Mouse (Mus musculus) MEL (cell line): ENCODE data around the gene Fam229a. TPM values are rescaled to one million over a fixed set of nuclear protein-coding genes. Genes with fewer than 3 reads are reported as not detected.

Experiments used
- DNase-seq: peaks from one replicate; pipeline ENCODE4 v3.0.0; 2011; ENCODE audit warnings: low read depth, low spot score
- H3K27ac ChIP-seq: 2 replicates; pipeline ENCODE4 v1.5.1; 2012; ENCODE audit warnings: low read depth, mild to moderate bottlenecking, control low read depth, low read length, moderate library complexity; ENCODE audit not compliant: control insufficient read depth
- H3K27me3 ChIP-seq, 2 experiments: fragments of 150-350 bp in 1 of 2; sonication (generic) in 1 of 2; 2 replicates each; pipeline ENCODE4 v1.6.1; 2012; ENCODE audit warnings: low read length in 2 of 2, mild to moderate bottlenecking in 2 of 2, improper control_type of control experiment in 1 of 2, moderate library complexity in 1 of 2; ENCODE audit not compliant: insufficient read depth in 2 of 2, control insufficient read depth in 1 of 2
- H3K36me3 ChIP-seq, 2 experiments: 2 replicates each; pipeline ENCODE4 v1.6.1; 2012 to 2014; ENCODE audit warnings: low read length in 2 of 2, improper control_type of control experiment in 1 of 2, inconsistent platforms in 1 of 2, mild to moderate bottlenecking in 1 of 2; ENCODE audit not compliant: insufficient read depth in 2 of 2, control insufficient read depth in 1 of 2
- H3K4me1 ChIP-seq, 2 experiments: fragments of 150-350 bp in 1 of 2; sonication (generic) in 1 of 2; 2 replicates each; pipeline ENCODE4 v1.6.1; 2012; ENCODE audit warnings: low read length in 2 of 2, improper control_type of control experiment in 1 of 2, mild to moderate bottlenecking in 1 of 2; ENCODE audit not compliant: insufficient read depth in 2 of 2, control insufficient read depth in 1 of 2
- H3K4me3 ChIP-seq, 2 experiments: fragments of 150-350 bp in 1 of 2; sonication (generic) in 1 of 2; 2 replicates each; pipeline ENCODE4 v1.5.1; 2012; ENCODE audit warnings: low read depth in 2 of 2, low read length in 2 of 2, mild to moderate bottlenecking in 2 of 2, moderate library complexity in 2 of 2, control low read depth in 1 of 2, improper control_type of control experiment in 1 of 2; ENCODE audit not compliant: control insufficient read depth in 1 of 2, insufficient read depth in 1 of 2
- H3K79me2 ChIP-seq: 2 replicates; pipeline ENCODE4 v1.6.1; 2012; ENCODE audit warnings: mild to moderate bottlenecking, low read length, moderate library complexity; ENCODE audit not compliant: control insufficient read depth, poor library complexity, insufficient read depth
- H3K9ac ChIP-seq: 2 replicates; pipeline ENCODE4 v1.6.1; 2012; ENCODE audit warnings: low read depth, mild to moderate bottlenecking, control low read depth, low read length, moderate library complexity; ENCODE audit not compliant: control insufficient read depth, poor library complexity, severe bottlenecking
- H3K9me3 ChIP-seq: fragments of 150-350 bp; sonication (generic); replicated peaks from 2 replicates; pipeline ENCODE4 v1.6.1; 2012; ENCODE audit warnings: mild to moderate bottlenecking, low read length, improper control_type of control experiment, moderate library complexity; ENCODE audit not compliant: insufficient read depth
- BHLHE40 ChIP-seq: IDR thresholded peaks from 2 replicates; pipeline ENCODE4 v1.6.1; 2012; ENCODE audit warnings: low read depth, mild to moderate bottlenecking, inconsistent platforms, low read length, improper control_type of control experiment, borderline replicate concordance
- ELF1 ChIP-seq: IDR thresholded peaks from 2 replicates; pipeline ENCODE4 v1.6.1; 2014; ENCODE audit warnings: low read depth, mild to moderate bottlenecking, inconsistent platforms, low read length, improper control_type of control experiment, moderate library complexity
- ETS1 ChIP-seq: IDR thresholded peaks from 2 replicates; pipeline ENCODE4 v1.6.1; 2012; ENCODE audit warnings: low read depth, mild to moderate bottlenecking, inconsistent platforms, low read length, improper control_type of control experiment, moderate library complexity
- GABPA ChIP-seq: IDR thresholded peaks from 2 replicates; pipeline ENCODE4 v1.6.1; 2012; ENCODE audit warnings: low read depth, mild to moderate bottlenecking, inconsistent platforms, low read length, improper control_type of control experiment, moderate library complexity
- JUND ChIP-seq: IDR thresholded peaks from 2 replicates; pipeline ENCODE4 v1.6.1; 2011; ENCODE audit warnings: low read depth, mild to moderate bottlenecking, improper control_type of control experiment, low read length
- MAX ChIP-seq: IDR thresholded peaks from 2 replicates; pipeline ENCODE4 v1.6.1; 2011; ENCODE audit warnings: low read length, improper control_type of control experiment
- MXI1 ChIP-seq: IDR thresholded peaks from 2 replicates; pipeline ENCODE4 v1.6.1; 2011; ENCODE audit warnings: mild to moderate bottlenecking, low read depth, low read length, improper control_type of control experiment
- MYB ChIP-seq: IDR thresholded peaks from 2 replicates; pipeline ENCODE4 v1.6.1; 2011; ENCODE audit warnings: mild to moderate bottlenecking, low read depth, low read length, improper control_type of control experiment
- TCF12 ChIP-seq: IDR thresholded peaks from 2 replicates; pipeline ENCODE4 v1.6.1; 2014; ENCODE audit warnings: low read depth, mild to moderate bottlenecking, inconsistent platforms, low read length, improper control_type of control experiment, moderate library complexity
- ZKSCAN1 ChIP-seq: IDR thresholded peaks from 2 replicates; pipeline ENCODE4 v1.6.1; 2012; ENCODE audit warnings: low read depth, mild to moderate bottlenecking, inconsistent platforms, low read length, improper control_type of control experiment, moderate library complexity
- polyA plus RNA-seq, 2 experiments: library from polyadenylated mRNA; stranded (reverse) in 1 of 2; unstranded in 1 of 2; fragments of >175 nt in 1 of 2; fragments of >200 nt in 1 of 2; gene quantifications; 2 replicates each; pipeline versions ENCODE4 v1.2.1 to v1.2.4; 2012; ENCODE audit warnings: low replicate concordance in 2 of 2, low read depth in 1 of 2; ENCODE audit not compliant: insufficient read length in 2 of 2, insufficient read depth in 1 of 2, missing spikeins in 1 of 2
- total RNA-seq: library from RNA; depleted of rRNA; stranded (reverse); fragments of 300-350 nt; gene quantifications from 2 replicates; pipeline ENCODE4 v1.2.3, GENCODE M21; 2012

Fam229a gene
- total and polyA plus RNA-seq, 3 experiments, result not detected

DNA sequence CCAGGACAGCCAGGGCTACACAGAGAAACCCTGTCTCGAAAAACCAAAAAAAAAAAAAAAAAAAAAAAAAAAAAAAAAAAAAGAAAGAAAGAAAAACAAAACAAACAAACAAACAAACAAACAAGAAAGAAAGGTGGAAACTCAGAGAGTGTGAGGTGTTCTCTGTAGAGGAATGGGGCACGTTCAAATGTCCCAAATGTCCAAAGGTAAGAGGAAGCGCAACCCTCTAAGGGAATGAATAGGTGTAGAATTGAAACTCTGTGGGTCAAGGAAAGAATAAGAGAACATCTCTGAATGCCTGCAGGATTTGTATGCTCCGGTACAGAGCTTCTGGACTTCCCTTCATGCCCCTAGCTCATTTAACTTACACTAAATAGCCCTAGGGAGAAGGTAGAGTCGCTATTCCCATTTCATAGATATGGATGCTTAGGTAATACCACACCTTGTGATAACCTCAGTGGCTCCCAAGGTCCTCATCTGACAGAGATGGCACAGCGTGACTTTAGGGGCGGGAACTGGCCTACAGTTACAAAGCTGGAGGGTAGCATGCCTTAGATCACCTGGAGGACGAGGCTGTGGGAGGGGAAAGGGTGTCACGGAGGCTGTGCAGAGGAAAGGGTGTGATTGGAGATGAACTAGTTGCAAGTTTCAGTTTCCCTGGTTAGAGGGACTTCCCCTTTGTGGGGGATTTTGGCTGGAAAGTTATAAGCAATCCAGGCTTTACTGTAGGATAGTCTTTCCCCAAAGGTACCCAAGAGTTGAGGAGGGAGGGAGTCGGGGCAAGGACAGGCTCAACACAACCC, 16.6 kb downstream of the Fam229a start:
- no peaks in the 10 kb centered on the region for H3K27me3 ChIP-seq
- peak overlapping the region; percentile 35 to 37; a peak in 3 of 4 replicates for H3K4me3 ChIP-seq

DNA sequence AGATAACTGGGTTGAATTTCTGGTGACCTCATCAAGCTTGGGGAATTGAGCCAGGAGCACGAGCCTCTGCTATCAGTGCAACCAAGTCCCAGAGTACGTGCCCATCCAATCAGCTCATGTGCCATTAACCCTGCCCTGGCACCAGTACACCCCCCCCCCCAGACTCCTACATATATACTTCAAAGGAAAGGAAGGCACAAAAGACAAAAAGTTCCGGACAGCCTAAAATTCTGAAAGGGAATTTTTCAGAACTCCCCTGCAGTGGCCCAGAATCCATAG, 17.2 kb downstream of the Fam229a start:
- Histone ChIP-seq H3K9me3 (no peaks in the 10 kb centered on the region), H3K27ac (no peak overlapping the region), H3K4me1 (peaks cover 0 to 6% of the 10 kb centered on the region in 2 experiments; a peak in 2 of 4 replicates), H3K36me3 (no peaks in the 10 kb centered on the region), H3K79me2 (no peaks in the 10 kb centered on the region), H3K4me3 (peak overlapping the region; percentile 35 to 37; a peak in 3 of 4 replicates), H3K9ac (peak overlapping the region; percentile 46; the same call in 1 of the 2 replicates), H3K27me3 (no peaks in the 10 kb centered on the region)
- DNase-seq, result no peak
- TF ChIP-seq MYB (no peak), ETS1 (no peak), ELF1 (no peak), BHLHE40 (peak; percentile 14; the same call in 1 of the 2 replicates)

More for the DNA sequence above, 16.6 kb downstream of the Fam229a start:
- Histone ChIP-seq H3K79me2 (no peaks in the 10 kb centered on the region), H3K36me3 (no peaks in the 10 kb centered on the region), H3K9ac (peak overlapping the region; percentile 46; the same call in 1 of the 2 replicates), H3K9me3 (no peaks in the 10 kb centered on the region), H3K27ac (no peak overlapping the region), H3K4me1 (peaks cover 0 to 11% of the 10 kb centered on the region in 2 experiments; a peak in 2 of 4 replicates)
- peak; percentile 34 for DNase-seq
- TF ChIP-seq MXI1 (no peak), TCF12 (no peak)

DNA sequence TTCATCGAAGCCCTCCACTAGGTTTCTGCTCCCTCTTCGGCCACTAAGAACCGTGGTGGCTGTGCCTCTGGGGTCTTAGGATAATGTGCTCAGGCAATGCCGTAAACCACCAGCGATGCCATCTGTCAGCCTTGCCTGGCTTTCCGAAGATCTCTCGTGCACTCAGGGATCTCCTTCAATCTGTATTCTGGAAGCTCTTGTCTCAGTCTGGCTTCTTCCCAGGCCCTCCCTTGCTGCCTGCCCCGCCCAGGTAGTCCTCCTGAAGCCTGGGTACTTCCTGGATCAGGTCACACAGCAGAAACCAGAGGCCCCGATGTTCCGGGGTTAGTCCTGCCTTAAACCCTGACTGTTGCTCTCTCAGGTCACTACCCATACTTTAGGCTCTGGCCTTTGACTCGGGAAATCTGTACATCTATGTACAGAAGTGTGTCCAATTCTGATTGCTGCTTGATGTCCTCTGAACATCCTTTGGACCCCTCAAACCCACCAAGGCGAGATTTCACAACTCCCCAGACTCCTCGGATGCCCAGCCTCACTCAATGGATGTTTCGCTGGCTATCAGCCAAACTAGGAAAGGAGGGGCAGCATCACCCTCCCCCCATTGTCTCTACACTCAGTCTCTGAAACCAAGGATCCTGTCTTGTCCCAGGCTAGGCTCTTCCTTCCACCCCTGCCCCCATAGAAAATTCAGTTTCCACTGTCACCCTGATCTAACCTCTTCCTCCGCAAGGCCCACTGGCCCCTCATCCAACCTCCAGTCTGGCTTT, 18.0 kb downstream of the Fam229a start:
- H3K79me2 ChIP-seq, result no peaks in the 10 kb centered on the region; the same call in 1 of the 2 replicates
- H3K36me3 ChIP-seq, result no peaks in the 10 kb centered on the region
- H3K9me3 ChIP-seq, result no peaks in the 10 kb centered on the region
- H3K4me1 ChIP-seq, result peaks cover 0 to 6% of the 10 kb centered on the region in 2 experiments; a peak in 2 of 4 replicates
- H3K27ac ChIP-seq, result no peak overlapping the region
- TF ChIP-seq ZKSCAN1, result no peak
- TF ChIP-seq GABPA, result no peak
- no peak for TF ChIP-seq JUND
- no peak for TF ChIP-seq MAX
- no peak overlapping the region for H3K4me3 ChIP-seq
- DNase-seq, result no peak
- H3K27me3 ChIP-seq, result no peaks in the 10 kb centered on the region
- H3K9ac ChIP-seq, result no peak overlapping the region
